Mouse (Mus musculus) forebrain, embryonic 12.5 days (tissue): ENCODE results near the gene Fsd1. TPM values are rescaled to one million over a fixed set of nuclear protein-coding genes. Genes with fewer than 3 reads are reported as not detected.

ENCODE experiments used
- ATAC-seq: fragments of 200-750 bp; cut with Nextera tagmentation; 2 replicates; pipeline ENCODE4 v1.8.0; 2017; ENCODE audit warnings: moderate TSS enrichment; ENCODE audit not compliant: low FRiP score
- H3K27ac ChIP-seq: fragments of 300-500 bp; sonication (generic); 2 replicates; pipeline ENCODE4 v1.5.1; 2016; ENCODE audit warnings: mild to moderate bottlenecking
- H3K27me3 ChIP-seq: fragments of 300-500 bp; sonication (generic); 2 replicates; pipeline ENCODE4 v1.6.1; 2016; ENCODE audit warnings: mild to moderate bottlenecking
- H3K36me3 ChIP-seq: fragments of 300-500 bp; sonication (generic); replicated peaks from 2 replicates; pipeline ENCODE4 v1.6.1; 2016; ENCODE audit warnings: mild to moderate bottlenecking
- H3K4me1 ChIP-seq: fragments of 300-500 bp; sonication (generic); 2 replicates; pipeline ENCODE4 v1.6.1; 2016
- H3K4me2 ChIP-seq: fragments of 300-500 bp; sonication (generic); 2 replicates; pipeline ENCODE4 v1.6.1; 2016; ENCODE audit warnings: mild to moderate bottlenecking, moderate library complexity
- H3K4me3 ChIP-seq: fragments of 300-500 bp; sonication (generic); replicated peaks from 2 replicates; pipeline ENCODE4 v1.5.1; 2016; ENCODE audit warnings: mild to moderate bottlenecking
- H3K9ac ChIP-seq: fragments of 300-500 bp; sonication (generic); 2 replicates; pipeline ENCODE4 v1.6.1; 2016; ENCODE audit warnings: mild to moderate bottlenecking
- H3K9me3 ChIP-seq: fragments of 300-500 bp; sonication (generic); 2 replicates; pipeline ENCODE4 v1.6.1; 2016
- WGBS: fragments of 180-500 bp; shearing (Covaris S2); methylation state at CpG from one replicate; pipeline ENCODE4 v1.1.7; 2016; 5-methylcytosine and 5-hydroxymethylcytosine counted together
- polyA plus RNA-seq: library from polyadenylated mRNA; unstranded; fragments of >200 nt; fragmentation: Nextera tagmentation; extraction: Ambion mirVana; gene quantifications from 2 replicates; pipeline ENCODE4 v1.2.1, GENCODE M21; 2016

Fsd1 gene
- polyA plus RNA-seq, 1 experiment from 2014 or later, result 82.4 TPM

- peaks cover 26% of the 10 kb centered on the region for H3K36me3 ChIP-seq
- no peak overlapping the region for H3K27ac ChIP-seq
- no peaks in the 10 kb centered on the region for H3K27me3 ChIP-seq
- 38% methylated on average over 13 of the region's 13 CpGs for WGBS
- ATAC-seq, result peak; percentile 28
- H3K4me2 ChIP-seq, result peak overlapping the region; percentile 25; the same call in 1 of the 2 replicates
- H3K9ac ChIP-seq, result no peak overlapping the region
- H3K4me3 ChIP-seq, result peak overlapping the region; percentile 83
- peaks cover 43% of the 10 kb centered on the region for H3K4me1 ChIP-seq
- H3K9me3 ChIP-seq, result no peaks in the 10 kb centered on the region
These were observed 50.6 kb downstream of the Fsd1 start for GRCm38 (mm10) chr17:56036901-56037287.

- Histone ChIP-seq H3K4me1 (peaks cover 33% of the 10 kb centered on the region), H3K27ac (no peak overlapping the region), H3K4me3 (no peak overlapping the region), H3K9ac (no peak overlapping the region), H3K9me3 (no peaks in the 10 kb centered on the region), H3K27me3 (no peaks in the 10 kb centered on the region), H3K36me3 (peaks cover 17% of the 10 kb centered on the region), H3K4me2 (no peak overlapping the region)
- WGBS, result 87% methylated on average over 8 of the region's 8 CpGs
- no peak for ATAC-seq
These were observed 52.4 kb downstream of the Fsd1 start for GRCm38 (mm10) chr17:56038583-56039261.

- H3K9me3 ChIP-seq, result no peaks in the 10 kb centered on the region
- H3K36me3 ChIP-seq, result peaks cover 17% of the 10 kb centered on the region
- H3K27ac ChIP-seq, result no peak overlapping the region
- ATAC-seq, result no peak
- H3K4me1 ChIP-seq, result peaks cover 29% of the 10 kb centered on the region
- H3K9ac ChIP-seq, result no peak overlapping the region
- H3K4me2 ChIP-seq, result peak overlapping the region; percentile 83
- WGBS, result 78% methylated on average over 4 of the region's 4 CpGs
- no peaks in the 10 kb centered on the region for H3K27me3 ChIP-seq
- 0 out of 2 replicates have a peak overlapping the region, but pooled peaks have one; percentile 68 for H3K4me3 ChIP-seq
These were observed 53.0 kb downstream of the Fsd1 start for GRCm38 (mm10) chr17:56039345-56039744.

- peak within 1 kb of the TSS; percentile 68 for H3K4me3 ChIP-seq
- H3K27me3 ChIP-seq, result no peaks in the 10 kb centered on the region
- H3K4me2 ChIP-seq, result peak within 1 kb of the TSS; percentile 83
- H3K9me3 ChIP-seq, result no peaks in the 10 kb centered on the region
- peak within 1 kb of the TSS; percentile 80 for H3K9ac ChIP-seq
- under 1% methylated on average over 68 of the region's 68 CpGs for WGBS
- ATAC-seq, result peak; percentile 85
- H3K36me3 ChIP-seq, result peaks cover 17% of the 10 kb centered on the region
- peaks cover 20% of the 10 kb centered on the region for H3K4me1 ChIP-seq
- H3K27ac ChIP-seq, result peak within 1 kb of the TSS; percentile 73
These were observed 53.9 kb downstream of the Fsd1 start, which contains the start of gene Chaf1a for GRCm38 (mm10) chr17:56040030-56040856. Gene Chaf1a (plus strand): TSS chr17:56040439.

- Histone ChIP-seq H3K4me1 (peaks cover 14% of the 10 kb centered on the region), H3K27ac (peak overlapping the region; percentile 73; the same call in 1 of the 2 replicates), H3K27me3 (no peaks in the 10 kb centered on the region), H3K4me3 (peak overlapping the region; percentile 68), H3K9ac (peak overlapping the region; percentile 80), H3K4me2 (peak overlapping the region; percentile 83), H3K9me3 (no peaks in the 10 kb centered on the region), H3K36me3 (peaks cover 23% of the 10 kb centered on the region)
- WGBS, result under 1% methylated on average over 12 of the region's 12 CpGs
- ATAC-seq, result no peak
These were observed 54.5 kb downstream of the Fsd1 start for GRCm38 (mm10) chr17:56040857-56041163.

Other genes with a start within 250 kb of the Fsd1 start
- gene Adgre4, start 236.5 kb upstream of the Fsd1 start, polyA plus RNA-seq, result not detected in 2 replicates
- 11.4 TPM in 2 replicates for gene Zfp119a, start 107.6 kb upstream of the Fsd1 start, polyA plus RNA-seq
- 13.2 and 13.5 TPM in 2 replicates for gene Zfp959, start 94.4 kb upstream of the Fsd1 start, polyA plus RNA-seq
- gene Zfp119b, start 37.0 kb upstream of the Fsd1 start, polyA plus RNA-seq, result 4.8 and 5.6 TPM in 2 replicates
- 2.3 TPM in 2 replicates for gene Ebi3, start 33.9 kb upstream of the Fsd1 start, polyA plus RNA-seq
- gene Yju2, start 27.4 kb upstream of the Fsd1 start, polyA plus RNA-seq, result 28.0 and 29.1 TPM in 2 replicates
- gene Shd, start 16.0 kb upstream of the Fsd1 start, polyA plus RNA-seq, result 81.1 and 94.0 TPM in 2 replicates
- gene Stap2, start 19.1 kb downstream of the Fsd1 start, polyA plus RNA-seq, result 4.2 and 4.6 TPM in 2 replicates
- gene Mpnd, start 19.2 kb downstream of the Fsd1 start, polyA plus RNA-seq, result 184 and 186 TPM in 2 replicates
- 130 and 135 TPM in 2 replicates for gene Sh3gl1, start 50.1 kb downstream of the Fsd1 start, polyA plus RNA-seq
- 39.1 and 43.4 TPM in 2 replicates for gene Chaf1a, start 53.9 kb downstream of the Fsd1 start, polyA plus RNA-seq
- gene Ubxn6, start 88.5 kb downstream of the Fsd1 start, polyA plus RNA-seq, result 49.7 and 50.8 TPM in 2 replicates
- gene Hdgfl2, start 93.1 kb downstream of the Fsd1 start, polyA plus RNA-seq, result 183 and 188 TPM in 2 replicates
- gene Plin4, start 123.3 kb downstream of the Fsd1 start, polyA plus RNA-seq, result 0.06 and 0.18 TPM in 2 replicates
- gene Plin5, start 131.1 kb downstream of the Fsd1 start, polyA plus RNA-seq, result 0.22 TPM in 1 of 2 replicates, not detected in the other
- gene Lrg1, start 135.5 kb downstream of the Fsd1 start, polyA plus RNA-seq, result 0.18 and 0.27 TPM in 2 replicates
- 4.8 and 5.4 TPM in 2 replicates for gene Sema6b, start 153.8 kb downstream of the Fsd1 start, polyA plus RNA-seq
- 7.5 TPM in 2 replicates for gene Tnfaip8l1, start 176.0 kb downstream of the Fsd1 start, polyA plus RNA-seq
- 54.5 and 57.3 TPM in 2 replicates for gene Mydgf, start 197.4 kb downstream of the Fsd1 start, polyA plus RNA-seq
- 43.4 and 48.6 TPM in 2 replicates for gene Dpp9, start 232.4 kb downstream of the Fsd1 start, polyA plus RNA-seq